Mouse (Mus musculus) retina, adult 2 months (tissue): ENCODE results near the gene Mrpl57.

Source experiments
- DNase-seq: peaks from one replicate; pipeline ENCODE4 v3.0.0-alpha.2; 2012; ENCODE audit warnings: low read depth, low spot score

The Mrpl57 gene

GRCm38 (mm10) chr14:57859520-57859919, 33.5 kb downstream of the Mrpl57 start:
- no peak for DNase-seq

GRCm38 (mm10) chr14:57861987-57862412, 36.0 kb downstream of the Mrpl57 start:
- no peak for DNase-seq

GRCm38 (mm10) chr14:57863129-57863528, 37.1 kb downstream of the Mrpl57 start:
- no peak for DNase-seq

- no peak for DNase-seq
Measured at GRCm38 (mm10) chr14:57865256-57865655, 39.2 kb downstream of the Mrpl57 start.

- no peak for DNase-seq
Measured at GRCm38 (mm10) chr14:57866676-57867276, 40.7 kb downstream of the Mrpl57 start.

GRCm38 (mm10) chr14:57877921-57878320, 51.9 kb downstream of the Mrpl57 start:
- no peak for DNase-seq
